Mouse (Mus musculus) neural tube, embryonic 11.5 days (tissue): Measurements from ENCODE around the gene Btk. TPM values are rescaled to one million over a fixed set of nuclear protein-coding genes. Genes with fewer than 3 reads are reported as not detected.

Experiments
- ATAC-seq: fragments of 200-750 bp; cut with Nextera tagmentation; 2 replicates; pipeline ENCODE4 v1.8.0; 2017; ENCODE audit warnings: moderate number of reproducible peaks, mild to moderate bottlenecking, moderate TSS enrichment, moderate library complexity; ENCODE audit not compliant: insufficient read depth, low FRiP score, low TSS enrichment
- DNase-seq: peaks from one replicate; pipeline ENCODE4 v3.0.0-alpha.2; 2015; ENCODE audit warnings: low spot score
- H3K27ac ChIP-seq: fragments of 300-500 bp; sonication (generic); 2 replicates; pipeline ENCODE4 v1.5.1; 2014; ENCODE audit warnings: low read depth, mild to moderate bottlenecking, low read length
- H3K27me3 ChIP-seq: fragments of 300-500 bp; sonication (generic); 2 replicates; pipeline ENCODE4 v1.6.1; 2014; ENCODE audit warnings: mild to moderate bottlenecking, low read length, mixed read lengths; ENCODE audit not compliant: control insufficient read depth, insufficient read depth
- H3K36me3 ChIP-seq: fragments of 300-500 bp; sonication (generic); 2 replicates; pipeline ENCODE4 v1.6.1; 2014; ENCODE audit warnings: mild to moderate bottlenecking, low read length, moderate library complexity, mixed read lengths; ENCODE audit not compliant: control insufficient read depth, insufficient read depth
- H3K4me1 ChIP-seq: fragments of 300-500 bp; sonication (generic); 2 replicates; pipeline ENCODE4 v1.6.1; 2014; ENCODE audit warnings: low read length, mixed read lengths; ENCODE audit not compliant: control insufficient read depth, insufficient read depth
- H3K4me2 ChIP-seq: fragments of 300-500 bp; sonication (generic); 2 replicates; pipeline ENCODE4 v1.6.1; 2014; ENCODE audit warnings: low read depth, mild to moderate bottlenecking, moderate library complexity
- H3K4me3 ChIP-seq: fragments of 300-500 bp; sonication (generic); 2 replicates; pipeline ENCODE4 v1.5.1; 2014; ENCODE audit warnings: low read depth, low read length
- H3K9ac ChIP-seq: fragments of 300-500 bp; sonication (generic); 2 replicates; pipeline ENCODE4 v1.6.1; 2014; ENCODE audit warnings: mild to moderate bottlenecking, low read length
- H3K9me3 ChIP-seq: fragments of 300-500 bp; sonication (generic); 2 replicates; pipeline ENCODE4 v1.6.1; 2016; ENCODE audit warnings: low read length; ENCODE audit not compliant: control insufficient read depth
- WGBS: fragments of 180-500 bp; shearing (Covaris S2); extraction: QIAGEN DNeasy Blood & Tissue Kit; methylation state at CpG from one replicate; pipeline ENCODE4 v1.1.7; 2014; 5-methylcytosine and 5-hydroxymethylcytosine counted together
- polyA plus RNA-seq: library from polyadenylated mRNA; unstranded; fragments of >200 nt; fragmentation: Nextera tagmentation; extraction: Ambion mirVana; gene quantifications from 2 replicates; pipeline ENCODE4 v1.2.1, GENCODE M21; 2014

Gene Btk
- polyA plus RNA-seq, 1 experiment from 2014 or later, result 1.9 TPM

DNA sequence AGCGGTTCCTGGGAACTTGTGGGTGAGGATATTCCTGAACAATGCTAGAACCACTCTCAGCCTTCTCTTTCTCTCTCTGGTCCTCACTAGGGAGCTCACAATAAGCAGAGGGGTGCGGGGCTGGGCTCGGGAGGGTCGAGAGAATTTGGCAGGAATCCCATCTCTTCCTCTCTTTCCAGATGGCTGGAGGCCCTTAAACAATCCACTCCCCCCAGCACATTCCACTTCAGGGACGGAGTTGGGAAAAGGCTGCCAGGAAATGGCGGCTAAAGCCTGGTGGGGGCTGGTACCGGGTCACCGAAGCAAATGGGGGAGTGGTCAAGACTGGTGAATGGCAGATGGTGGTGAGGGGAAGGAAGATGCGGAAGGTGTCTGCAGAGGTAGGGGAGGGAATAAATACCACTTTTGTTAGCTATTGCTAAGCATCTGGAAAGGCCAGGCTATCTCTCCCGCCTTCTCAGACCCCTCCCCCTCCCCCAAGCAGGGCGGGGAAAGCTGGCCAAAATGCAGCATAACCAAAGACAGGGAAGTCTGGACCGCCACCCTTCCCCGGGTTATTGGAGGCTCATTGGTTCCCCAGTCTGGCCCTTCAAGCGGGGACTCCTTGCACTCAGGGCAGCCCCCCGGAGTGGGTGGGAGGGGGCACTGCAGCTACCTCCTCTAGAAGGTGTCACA is 29.1 kb upstream of the Btk start:
- DNase-seq, result peak; percentile 71
- H3K9ac ChIP-seq, result peak overlapping the region; percentile 26
- H3K27ac ChIP-seq, result peak overlapping the region; percentile 60; the same call in 1 of the 2 replicates
- H3K4me3 ChIP-seq, result peak overlapping the region; percentile 18; the same call in 1 of the 2 replicates
- H3K9me3 ChIP-seq, result no peaks in the 10 kb centered on the region
- ATAC-seq, result peak; percentile 63
- H3K4me2 ChIP-seq, result peak overlapping the region; percentile 38
- no peaks in the 10 kb centered on the region for H3K36me3 ChIP-seq
- no peaks in the 10 kb centered on the region for H3K4me1 ChIP-seq
- 26% methylated on average over 14 of the region's 15 CpGs for WGBS
- no peaks in the 10 kb centered on the region for H3K27me3 ChIP-seq

DNA sequence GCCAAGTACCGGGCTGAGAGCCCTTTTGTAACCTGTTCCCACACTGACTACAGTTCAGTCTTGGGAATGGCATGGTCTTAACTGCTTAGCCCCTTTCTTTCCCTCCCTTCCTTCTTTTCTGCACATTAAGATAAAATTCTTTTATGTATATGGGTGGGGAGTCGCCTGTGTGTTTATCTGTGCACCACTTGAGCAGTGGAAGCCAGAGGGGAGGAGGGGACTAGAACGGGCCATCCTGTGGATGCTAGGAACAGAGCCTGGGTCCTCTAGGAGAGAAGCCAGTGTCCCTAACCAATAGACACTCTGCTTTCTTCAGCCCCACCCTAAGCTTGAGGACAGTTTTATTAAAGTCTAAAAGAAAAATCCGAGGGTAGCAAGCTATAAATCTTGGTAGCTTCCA is 27.6 kb upstream of the Btk start:
- ATAC-seq (no peak), DNase-seq (no peak)
- no peaks in the 10 kb centered on the region for H3K4me1 ChIP-seq
- no peak overlapping the region for H3K27ac ChIP-seq
- no peak overlapping the region for H3K4me3 ChIP-seq
- no peaks in the 10 kb centered on the region for H3K9me3 ChIP-seq
- H3K27me3 ChIP-seq, result no peaks in the 10 kb centered on the region
- H3K4me2 ChIP-seq, result no peak overlapping the region
- H3K9ac ChIP-seq, result no peak overlapping the region
- 72% methylated on average over 4 of the region's 4 CpGs for WGBS
- no peaks in the 10 kb centered on the region for H3K36me3 ChIP-seq

- Histone ChIP-seq H3K27ac (no peak overlapping the region), H3K4me2 (no peak overlapping the region), H3K9me3 (no peaks in the 10 kb centered on the region), H3K36me3 (no peaks in the 10 kb centered on the region), H3K9ac (no peak overlapping the region), H3K4me1 (no peaks in the 10 kb centered on the region), H3K27me3 (no peaks in the 10 kb centered on the region), H3K4me3 (no peak overlapping the region)
- DNase-seq (no peak), ATAC-seq (no peak)
- WGBS, result 47% methylated on average over 4 of the region's 4 CpGs
These were observed 26.1 kb upstream of the Btk start for GRCm38 (mm10) chrX:134609472-134609871.

DNA sequence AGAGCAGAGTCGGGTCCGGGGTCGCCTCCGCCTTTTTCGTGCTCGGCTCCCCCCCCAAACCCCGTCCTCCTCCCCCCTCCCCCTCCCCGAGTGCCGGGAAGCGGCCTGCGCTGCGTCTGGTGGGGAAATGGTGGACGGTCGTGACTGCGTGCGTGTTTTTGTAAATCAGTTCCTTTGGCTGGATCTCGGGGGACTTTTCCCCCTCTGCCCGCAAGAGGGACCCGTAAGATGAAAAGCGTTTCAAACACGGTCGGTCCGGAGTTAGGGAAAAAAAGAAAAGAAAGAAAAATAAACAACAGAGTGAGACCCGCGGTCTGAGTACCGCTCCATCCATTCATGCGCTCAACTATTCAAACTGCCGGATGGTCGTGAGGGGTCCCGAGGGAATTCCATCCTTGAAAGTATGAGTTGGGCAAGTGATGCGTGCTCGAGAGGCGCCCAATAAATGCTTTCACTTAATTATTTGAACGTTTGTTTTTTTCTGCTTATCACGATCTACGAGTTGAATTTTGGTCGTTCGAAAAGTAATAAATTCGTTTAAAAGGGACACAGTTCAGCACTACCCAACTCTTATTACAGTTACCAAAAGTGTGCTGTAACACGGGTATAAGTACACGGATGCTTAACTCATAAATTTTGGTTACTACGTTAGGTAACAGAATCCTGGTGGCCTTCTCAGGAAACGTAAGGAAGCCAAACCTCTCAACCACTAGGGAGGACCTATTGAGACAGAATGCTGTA is 18.2 kb upstream of the Btk start:
- Histone ChIP-seq H3K9me3 (no peaks in the 10 kb centered on the region), H3K4me3 (peak overlapping the region; percentile 48), H3K36me3 (no peaks in the 10 kb centered on the region), H3K27ac (peak overlapping the region; percentile 85), H3K4me1 (no peaks in the 10 kb centered on the region), H3K4me2 (peak overlapping the region; percentile 40), H3K9ac (peak overlapping the region; percentile 57), H3K27me3 (no peaks in the 10 kb centered on the region)
- peak; percentile 82 for ATAC-seq
- WGBS, result 20% methylated on average over 43 of the region's 43 CpGs
- no peak for DNase-seq

- peak within 1 kb of the TSS; percentile 48 for H3K4me3 ChIP-seq
- 18% methylated on average over 33 of the region's 33 CpGs for WGBS
- no peaks in the 10 kb centered on the region for H3K36me3 ChIP-seq
- peak within 1 kb of the TSS; percentile 57 for H3K9ac ChIP-seq
- H3K4me1 ChIP-seq, result no peaks in the 10 kb centered on the region
- H3K27me3 ChIP-seq, result no peaks in the 10 kb centered on the region
- H3K4me2 ChIP-seq, result peak within 1 kb of the TSS; percentile 51
- H3K27ac ChIP-seq, result peak within 1 kb of the TSS; percentile 85
- no peaks in the 10 kb centered on the region for H3K9me3 ChIP-seq
- ATAC-seq (peak; percentile 98), DNase-seq (peak; percentile 89)
These were observed 17.4 kb upstream of the Btk start, which contains the start of the genes Gla and Hnrnph2 for GRCm38 (mm10) chrX:134600659-134601379. TSS of gene Gla (minus strand) at chrX:134601125. TSS of gene Hnrnph2 (plus strand) at chrX:134601179.

GRCm38 (mm10) chrX:134599922-134600565 is 16.7 kb upstream of the Btk start:
- Histone ChIP-seq H3K9me3 (no peaks in the 10 kb centered on the region), H3K4me3 (peak overlapping the region; percentile 45), H3K4me2 (peak overlapping the region; percentile 51), H3K27ac (no peak overlapping the region), H3K27me3 (no peaks in the 10 kb centered on the region), H3K4me1 (no peaks in the 10 kb centered on the region), H3K36me3 (no peaks in the 10 kb centered on the region), H3K9ac (peak overlapping the region; percentile 49)
- WGBS, result 29% methylated on average over 10 of the region's 10 CpGs
- ATAC-seq (no peak), DNase-seq (no peak)

DNA sequence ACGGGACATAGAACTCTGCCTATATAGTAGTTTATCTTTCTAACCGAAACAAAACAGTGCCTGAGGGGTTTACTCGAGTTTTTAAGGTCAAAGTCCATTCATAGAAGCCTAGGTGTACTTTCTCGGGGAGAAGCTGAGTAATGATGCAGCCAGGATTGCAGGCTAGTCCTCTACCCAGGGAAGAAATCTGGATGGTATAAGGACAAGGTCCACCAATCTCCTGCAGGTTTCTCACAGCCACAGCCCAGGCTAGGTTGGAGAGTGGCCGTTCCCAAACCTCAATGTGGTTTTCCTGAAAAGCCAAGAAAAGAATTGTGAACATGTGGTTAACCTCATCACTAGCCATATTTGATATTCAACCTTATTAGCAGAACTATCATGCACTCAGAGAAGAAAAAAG is 6.5 kb upstream of the Btk start:
- DNase-seq, result no peak
- Histone ChIP-seq H3K4me3 (no peak overlapping the region), H3K9ac (no peak overlapping the region), H3K4me1 (no peaks in the 10 kb centered on the region), H3K9me3 (no peaks in the 10 kb centered on the region), H3K36me3 (no peaks in the 10 kb centered on the region), H3K27me3 (no peaks in the 10 kb centered on the region), H3K4me2 (no peak overlapping the region), H3K27ac (no peak overlapping the region)
- ATAC-seq, result no peak
- WGBS, result 69% methylated on average over 5 of the region's 5 CpGs

DNA sequence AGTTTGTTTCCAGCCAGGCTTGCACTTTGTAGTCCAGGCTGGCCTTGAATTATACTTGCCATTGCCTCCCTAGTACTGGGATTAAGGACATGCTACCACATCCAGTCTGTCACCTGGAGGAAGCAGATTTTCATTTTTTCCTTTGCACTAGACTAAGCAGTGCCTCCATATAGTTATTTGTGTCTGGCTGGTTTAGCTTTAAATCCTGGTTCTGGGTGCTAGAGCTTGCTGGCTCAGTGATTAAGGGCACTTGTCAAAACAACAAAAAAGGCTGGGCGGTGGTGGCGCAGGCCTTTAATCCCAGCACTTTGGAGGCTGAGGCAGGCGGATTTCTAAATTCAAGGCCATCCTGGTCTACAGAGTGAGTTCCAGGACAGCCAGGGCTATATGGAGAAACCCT is 5.6 kb upstream of the Btk start:
- DNase-seq (no peak), ATAC-seq (no peak)
- Histone ChIP-seq H3K9me3 (no peaks in the 10 kb centered on the region), H3K9ac (no peak overlapping the region), H3K36me3 (no peaks in the 10 kb centered on the region), H3K4me2 (no peak overlapping the region), H3K27ac (no peak overlapping the region), H3K4me3 (no peak overlapping the region), H3K4me1 (no peaks in the 10 kb centered on the region), H3K27me3 (no peaks in the 10 kb centered on the region)
- WGBS, result 87% methylated on average over 3 of the region's 3 CpGs
